Mouse (Mus musculus) lung, postnatal 0 days (tissue): Measurements from ENCODE around the gene Wipf1.

ENCODE experiments used
- CTCF ChIP-seq: IDR thresholded peaks from 2 replicates; pipeline ENCODE4 v1.5.1; 2016; ENCODE audit warnings: antibody characterized with exemption, mild to moderate bottlenecking
- EP300 ChIP-seq: IDR thresholded peaks from 2 replicates; pipeline ENCODE4 v1.6.1; 2016; ENCODE audit warnings: antibody characterized with exemption, mild to moderate bottlenecking, control low read depth

GRCm38 (mm10) chr2:73514178-73514577, 15.4 kb downstream of the Wipf1 start:
- TF ChIP-seq EP300, result no peak
- TF ChIP-seq CTCF, result no peak
